Mouse (Mus musculus): ENCODE results near the gene Gm9887.

DNA sequence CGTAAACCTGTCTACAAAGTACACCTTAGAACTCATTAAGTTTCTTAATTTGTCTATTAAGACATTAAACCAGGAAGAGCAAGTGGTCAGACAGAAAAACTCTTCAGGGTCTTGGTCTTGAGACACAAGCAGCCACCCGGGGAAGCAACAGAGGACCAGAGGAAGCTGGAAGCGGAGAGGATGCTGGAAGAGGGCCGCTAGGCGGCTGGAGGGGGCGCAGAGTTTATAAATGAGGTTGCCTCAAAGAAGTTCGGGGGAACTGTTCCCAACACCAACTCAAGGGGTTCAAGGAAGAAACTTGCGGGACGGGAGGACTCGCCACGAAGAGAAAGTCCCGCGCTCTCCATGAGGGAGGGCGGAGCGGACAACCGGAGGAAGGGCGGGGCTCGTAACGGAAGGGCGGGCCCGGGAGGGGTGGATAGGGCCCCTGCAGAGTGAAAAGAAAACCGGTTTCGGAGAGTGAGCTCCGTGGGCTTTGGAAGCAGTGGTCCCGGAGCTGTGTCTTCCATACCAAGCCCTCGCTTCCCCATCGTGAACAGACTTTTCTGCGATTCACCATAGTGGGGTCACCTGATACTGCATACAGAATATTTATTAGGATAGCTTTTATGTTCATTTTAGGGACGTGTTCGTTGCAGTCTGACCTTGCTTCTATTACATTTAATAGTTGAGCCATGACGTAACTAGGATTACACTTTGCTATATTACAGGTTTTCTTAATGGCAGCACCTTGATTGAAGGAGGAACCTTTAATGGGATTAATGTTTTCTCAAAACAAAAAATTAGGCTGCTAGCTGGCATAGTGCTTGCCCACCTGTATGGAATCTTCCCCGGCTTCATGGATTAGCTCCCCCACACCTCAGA is 8.1 kb downstream of the Gm9887 start:
- TF ChIP-seq POLR2A (IDR thresholded peaks at IDR 0.05; ENCODE audit: low read depth, low read length), result peak; percentile 85
- TF ChIP-seq CTCF (conservative IDR thresholded peaks at IDR 0.05; ENCODE audit: insufficient read depth, insufficient read length, low read depth, low read length), result no peak
